Mouse (Mus musculus) hindbrain, embryonic 13.5 days (tissue): ENCODE measurements around the gene Cactin. TPM values are rescaled to one million over a fixed set of nuclear protein-coding genes. Genes with fewer than 3 reads are reported as not detected.

Experiments
- ATAC-seq: fragments of 200-750 bp; cut with Nextera tagmentation; 2 replicates; pipeline ENCODE4 v1.8.0; 2017; ENCODE audit warnings: moderate TSS enrichment; ENCODE audit not compliant: low FRiP score
- H3K27ac ChIP-seq: fragments of 300-500 bp; sonication (generic); 2 replicates; pipeline ENCODE4 v1.5.1; 2015; ENCODE audit warnings: inconsistent platforms, mild to moderate bottlenecking, moderate library complexity
- H3K27me3 ChIP-seq: fragments of 300-500 bp; sonication (generic); 2 replicates; pipeline ENCODE4 v1.6.1; 2015; ENCODE audit warnings: mild to moderate bottlenecking, inconsistent platforms
- H3K36me3 ChIP-seq: fragments of 300-500 bp; sonication (generic); 2 replicates; pipeline ENCODE4 v1.6.1; 2015; ENCODE audit warnings: mild to moderate bottlenecking, inconsistent platforms
- H3K4me1 ChIP-seq: fragments of 300-500 bp; sonication (generic); replicated peaks from 2 replicates; pipeline ENCODE4 v1.6.1; 2015; ENCODE audit warnings: inconsistent platforms
- H3K4me2 ChIP-seq: fragments of 300-500 bp; sonication (generic); 2 replicates; pipeline ENCODE4 v1.6.1; 2015; ENCODE audit warnings: inconsistent platforms, mild to moderate bottlenecking, moderate library complexity
- H3K4me3 ChIP-seq: fragments of 300-500 bp; sonication (generic); 2 replicates; pipeline ENCODE4 v1.5.1; 2015; ENCODE audit warnings: mild to moderate bottlenecking, inconsistent platforms
- H3K9ac ChIP-seq: fragments of 300-500 bp; sonication (generic); 2 replicates; pipeline ENCODE4 v1.6.1; 2015; ENCODE audit warnings: mild to moderate bottlenecking, inconsistent platforms
- H3K9me3 ChIP-seq: fragments of 300-500 bp; sonication (generic); 2 replicates; pipeline ENCODE4 v1.6.1; 2016; ENCODE audit warnings: inconsistent platforms
- WGBS: fragments of 180-500 bp; shearing (Covaris S2); methylation state at CpG from one replicate; pipeline ENCODE4 v1.1.7; 2015; 5-methylcytosine and 5-hydroxymethylcytosine counted together
- polyA plus RNA-seq: library from polyadenylated mRNA; unstranded; fragments of >200 nt; fragmentation: Nextera tagmentation; extraction: Ambion mirVana; gene quantifications from 2 replicates; pipeline ENCODE4 v1.2.1, GENCODE M21; 2015

Gene Cactin
- polyA plus RNA-seq, 1 experiment from 2014 or later = 33.5 TPM

DNA sequence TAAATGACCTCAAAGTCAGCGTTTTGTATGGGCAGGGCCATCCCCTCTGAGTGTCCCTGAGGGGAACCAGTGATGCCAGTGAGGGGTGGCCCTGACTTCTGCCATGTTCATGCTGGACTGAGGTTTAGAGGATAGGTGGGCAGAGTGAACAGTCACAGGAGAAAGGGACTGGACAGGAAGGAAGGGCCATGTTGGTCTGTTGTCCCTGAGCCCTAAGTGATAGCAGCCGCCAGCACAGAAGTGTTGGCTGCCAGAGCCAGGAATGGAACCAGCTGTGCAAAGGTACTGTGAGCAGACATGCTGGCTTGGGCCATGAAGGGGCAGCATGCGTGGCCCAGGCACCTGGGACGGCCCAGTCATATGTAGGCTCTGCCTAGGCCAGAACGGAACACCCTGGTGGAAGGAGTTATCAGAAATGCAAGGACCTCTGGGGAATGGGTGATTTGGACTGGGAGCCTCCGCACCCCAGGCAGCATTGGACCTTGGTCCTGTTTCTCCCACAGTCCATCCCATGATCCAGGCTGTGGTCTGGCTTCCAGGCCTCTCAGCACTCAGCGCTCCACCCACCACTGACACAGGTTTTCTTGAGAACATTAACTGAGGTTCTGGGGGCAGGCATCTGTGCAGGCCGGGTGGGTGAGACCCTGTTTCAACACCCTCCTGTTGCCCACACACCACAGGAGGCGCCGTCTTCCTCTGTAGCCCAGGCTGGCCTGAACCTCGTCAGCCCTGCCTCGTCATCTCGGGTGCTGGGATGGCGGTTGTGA is 21.1 kb upstream of the Cactin start:
- Histone ChIP-seq H3K9me3 (no peaks in the 10 kb centered on the region), H3K27me3 (no peaks in the 10 kb centered on the region), H3K36me3 (peaks cover 7% of the 10 kb centered on the region; the same call in 1 of the 2 replicates), H3K9ac (peak overlapping the region; percentile 43; the same call in 1 of the 2 replicates), H3K27ac (peak overlapping the region; percentile 8; the same call in 1 of the 2 replicates), H3K4me2 (no peak overlapping the region), H3K4me3 (no peak overlapping the region), H3K4me1 (peaks cover 72% of the 10 kb centered on the region)
- no peak for ATAC-seq
- WGBS = 90% methylated on average over 14 of the region's 14 CpGs

DNA sequence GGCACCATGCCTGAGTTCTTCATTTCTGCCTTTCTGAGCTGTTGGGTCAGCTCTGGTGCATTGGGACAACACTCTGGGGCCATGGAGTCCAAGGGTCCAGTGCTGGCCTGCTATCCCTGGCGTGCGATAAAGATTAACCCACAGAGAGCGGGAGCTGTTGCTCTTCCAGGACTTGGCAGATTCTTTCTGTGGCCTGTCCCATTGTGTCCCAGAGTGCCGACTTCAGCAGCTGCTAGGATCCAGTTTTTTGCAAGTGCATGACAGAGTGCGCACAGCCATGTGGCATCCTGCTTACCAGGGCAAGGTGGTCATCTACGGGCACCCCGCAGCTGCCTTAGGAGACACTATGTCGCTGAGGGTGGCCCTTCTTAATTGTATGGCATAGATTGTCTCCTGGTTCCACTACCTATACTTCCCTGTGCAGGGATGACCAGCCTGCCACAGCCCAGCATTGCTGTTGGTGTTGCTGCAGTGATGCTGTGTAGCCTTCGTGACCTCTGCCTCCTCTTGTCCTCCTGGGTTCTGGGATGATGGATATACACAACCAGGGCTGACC is 20.5 kb upstream of the Cactin start:
- Histone ChIP-seq H3K9ac (peak overlapping the region; percentile 43; the same call in 1 of the 2 replicates), H3K36me3 (peaks cover 9% of the 10 kb centered on the region; the same call in 1 of the 2 replicates), H3K4me2 (no peak overlapping the region), H3K9me3 (no peaks in the 10 kb centered on the region), H3K4me1 (peaks cover 66% of the 10 kb centered on the region), H3K27ac (peak overlapping the region; percentile 8; the same call in 1 of the 2 replicates), H3K4me3 (no peak overlapping the region), H3K27me3 (no peaks in the 10 kb centered on the region)
- no peak for ATAC-seq
- 80% methylated on average over 9 of the region's 9 CpGs for WGBS

DNA sequence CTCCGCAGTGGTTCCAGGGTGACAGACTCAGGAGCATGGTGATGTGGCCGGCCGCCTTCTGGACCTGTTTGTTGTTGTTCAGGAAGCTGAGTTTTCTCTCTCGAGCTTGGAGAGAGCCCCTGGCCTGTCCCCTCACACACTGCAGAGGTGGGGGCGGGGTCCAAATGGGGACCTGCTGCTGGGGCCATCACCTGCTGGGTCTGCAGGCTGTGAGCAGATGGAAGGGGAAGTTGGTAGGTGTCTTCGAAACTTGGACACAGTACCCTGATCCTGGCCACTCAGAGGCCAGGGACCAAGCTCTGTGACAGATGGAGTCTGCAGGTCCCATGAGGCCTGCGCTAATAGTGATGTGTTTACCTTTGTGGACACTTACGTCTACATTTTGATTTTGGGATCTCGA is 19.6 kb upstream of the Cactin start:
- Histone ChIP-seq H3K9me3 (no peaks in the 10 kb centered on the region), H3K27me3 (no peaks in the 10 kb centered on the region), H3K4me3 (no peak overlapping the region), H3K27ac (no peak overlapping the region), H3K36me3 (peaks cover 18% of the 10 kb centered on the region), H3K4me1 (peaks cover 58% of the 10 kb centered on the region), H3K4me2 (no peak overlapping the region), H3K9ac (no peak overlapping the region)
- WGBS = 85% methylated on average over 9 of the region's 9 CpGs
- ATAC-seq = no peak

DNA sequence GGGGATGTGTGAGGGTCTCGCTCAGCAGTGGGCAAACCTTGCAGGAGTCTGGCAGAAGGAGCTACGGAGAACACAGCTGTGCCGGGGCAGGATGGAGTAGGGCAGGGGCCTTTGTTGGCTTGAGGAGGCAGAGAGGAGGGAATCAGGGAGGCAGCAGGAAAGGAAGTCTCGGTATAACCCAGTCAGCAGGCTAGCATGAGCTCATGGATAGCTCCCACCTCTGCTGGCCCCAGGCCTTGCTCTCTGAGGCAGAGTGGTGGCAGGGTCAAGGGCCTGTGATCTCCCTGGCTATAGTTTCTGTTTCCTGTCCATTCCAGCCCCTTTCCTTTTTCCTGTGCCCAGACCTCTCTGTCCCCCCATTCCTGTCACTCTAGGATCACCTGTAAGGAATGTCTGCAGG is 18.6 kb upstream of the Cactin start:
- Histone ChIP-seq H3K36me3 (peaks cover 27% of the 10 kb centered on the region), H3K4me2 (no peak overlapping the region), H3K9ac (peak overlapping the region; percentile 35; the same call in 1 of the 2 replicates), H3K4me1 (peaks cover 51% of the 10 kb centered on the region), H3K4me3 (no peak overlapping the region), H3K27me3 (no peaks in the 10 kb centered on the region), H3K27ac (peak overlapping the region; percentile 55), H3K9me3 (no peaks in the 10 kb centered on the region)
- no peak for ATAC-seq
- WGBS = 68% methylated on average over 4 of the region's 4 CpGs

DNA sequence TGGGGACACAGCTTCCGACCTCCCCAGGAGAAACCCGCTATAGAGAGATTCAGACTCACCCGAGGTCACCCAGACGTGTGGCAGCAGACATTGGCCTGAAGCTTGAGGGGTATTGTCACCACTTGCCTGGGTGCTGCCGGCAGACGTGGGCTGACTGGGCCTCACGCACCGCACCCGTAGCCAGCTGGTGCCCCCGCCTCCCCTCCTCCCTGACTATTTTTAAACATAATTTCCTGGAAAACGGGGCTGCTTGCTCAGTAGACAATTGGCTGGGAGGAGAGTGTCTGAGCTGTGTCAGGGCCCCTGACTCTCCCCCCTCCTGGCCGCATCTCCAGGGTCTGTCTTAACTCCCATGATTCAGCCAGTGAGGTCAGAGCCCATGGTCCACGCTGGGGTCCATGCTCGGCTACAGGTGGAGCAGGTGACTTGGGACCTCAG is 18.1 kb upstream of the Cactin start:
- ATAC-seq = no peak
- WGBS = 75% methylated on average over 14 of the region's 14 CpGs
- no peaks in the 10 kb centered on the region for H3K27me3 ChIP-seq
- no peaks in the 10 kb centered on the region for H3K9me3 ChIP-seq
- H3K4me2 ChIP-seq = no peak overlapping the region
- H3K4me1 ChIP-seq = peaks cover 46% of the 10 kb centered on the region
- H3K36me3 ChIP-seq = peaks cover 32% of the 10 kb centered on the region
- peak overlapping the region; percentile 35; the same call in 1 of the 2 replicates for H3K9ac ChIP-seq
- H3K27ac ChIP-seq = peak overlapping the region; percentile 35; the same call in 1 of the 2 replicates
- no peak overlapping the region for H3K4me3 ChIP-seq

DNA sequence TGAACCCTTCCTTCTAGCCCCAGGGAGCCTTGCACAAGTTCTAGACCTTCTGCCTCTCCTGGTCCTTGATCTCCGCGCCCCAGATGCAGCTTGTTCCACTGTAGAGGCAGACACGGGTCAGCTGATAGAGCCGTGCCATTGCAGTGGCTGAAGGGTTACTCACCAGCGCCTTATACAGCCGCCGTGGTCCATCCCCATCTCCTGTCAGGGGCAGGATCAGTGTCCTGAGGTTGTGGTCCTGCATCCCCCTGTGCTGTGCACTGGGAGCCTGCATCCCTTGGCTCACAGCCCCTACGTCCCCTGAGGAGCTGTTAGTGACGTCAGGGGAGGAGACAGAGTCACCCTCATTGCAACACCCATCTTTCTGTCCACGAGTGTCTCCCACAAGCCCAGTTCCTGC is 17.6 kb upstream of the Cactin start:
- ATAC-seq = no peak
- 83% methylated on average over 10 of the region's 10 CpGs for WGBS
- H3K27ac ChIP-seq = 0 out of 2 replicates have a peak overlapping the region, but pooled peaks have one; percentile 35
- no peaks in the 10 kb centered on the region for H3K9me3 ChIP-seq
- no peak overlapping the region for H3K4me3 ChIP-seq
- no peak overlapping the region for H3K4me2 ChIP-seq
- peaks cover 34% of the 10 kb centered on the region for H3K36me3 ChIP-seq
- H3K9ac ChIP-seq = peak overlapping the region; percentile 19; the same call in 1 of the 2 replicates
- peaks cover 44% of the 10 kb centered on the region for H3K4me1 ChIP-seq
- H3K27me3 ChIP-seq = no peaks in the 10 kb centered on the region

DNA sequence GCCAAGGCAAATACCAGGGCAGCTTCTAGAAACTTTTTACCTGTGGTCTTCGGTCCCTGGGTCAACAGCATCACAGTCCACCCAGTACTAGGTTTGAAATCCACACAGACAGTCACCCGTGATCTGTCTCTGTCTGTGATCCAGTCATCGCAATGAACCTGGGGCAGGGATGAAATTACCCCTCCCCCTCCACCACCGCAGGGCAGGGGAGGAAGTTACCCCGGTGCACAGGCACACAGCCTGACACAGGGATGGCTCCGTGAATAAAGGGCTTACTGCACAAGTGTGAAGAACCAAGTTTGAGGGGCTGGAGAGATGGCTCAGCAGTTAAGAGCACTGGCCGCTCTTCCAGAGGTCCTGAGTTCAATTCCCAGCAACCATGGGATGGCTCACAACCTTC is 17.1 kb upstream of the Cactin start:
- ATAC-seq = no peak

DNA sequence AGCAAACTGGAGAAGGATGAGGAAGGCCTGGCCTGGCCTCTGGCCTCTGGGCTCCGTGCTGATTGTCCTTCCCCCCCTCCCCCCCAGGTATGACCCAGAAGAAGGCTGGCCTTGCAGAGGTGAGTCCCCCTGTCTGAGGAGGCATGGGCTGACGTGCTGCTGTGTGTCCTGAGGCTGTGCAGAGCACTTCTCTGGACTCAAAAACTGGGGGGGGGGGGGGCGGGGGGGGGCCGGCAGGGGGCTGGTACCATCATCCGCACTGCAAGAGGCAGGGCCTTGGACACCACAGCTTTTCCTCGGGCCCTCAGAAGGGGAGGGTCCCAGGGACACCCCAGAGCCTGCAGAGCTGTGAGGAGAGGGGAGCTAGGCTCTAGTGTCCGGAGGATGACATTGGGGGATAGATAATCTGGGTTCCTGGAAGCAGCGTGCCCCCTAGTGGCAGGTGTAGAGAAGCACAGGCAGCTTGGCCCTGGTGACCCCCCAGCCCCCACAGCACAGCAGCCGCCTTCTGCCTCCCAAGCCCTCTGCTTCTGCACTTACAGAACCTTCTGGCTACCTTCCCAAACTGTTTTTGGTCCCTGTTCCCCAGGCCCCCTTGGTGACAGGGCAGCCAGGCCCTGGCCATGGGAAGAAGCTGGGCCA is 16.2 kb upstream of the Cactin start:
- Histone ChIP-seq H3K27ac (no peak overlapping the region), H3K4me1 (peaks cover 39% of the 10 kb centered on the region), H3K4me2 (no peak overlapping the region), H3K36me3 (peaks cover 45% of the 10 kb centered on the region), H3K9me3 (no peaks in the 10 kb centered on the region), H3K9ac (no peak overlapping the region), H3K4me3 (no peak overlapping the region), H3K27me3 (no peaks in the 10 kb centered on the region)
- 27% methylated on average over 5 of the region's 9 CpGs for WGBS
- ATAC-seq = no peak

More for the DNA sequence above, 17.1 kb upstream of the Cactin start:
- no peak overlapping the region for H3K27ac ChIP-seq
- 83% methylated on average over 7 of the region's 7 CpGs for WGBS
- H3K9me3 ChIP-seq = no peaks in the 10 kb centered on the region
- no peak overlapping the region for H3K4me2 ChIP-seq
- no peaks in the 10 kb centered on the region for H3K27me3 ChIP-seq
- no peak overlapping the region for H3K9ac ChIP-seq
- no peak overlapping the region for H3K4me3 ChIP-seq
- peaks cover 35% of the 10 kb centered on the region for H3K36me3 ChIP-seq
- peaks cover 44% of the 10 kb centered on the region for H3K4me1 ChIP-seq

DNA sequence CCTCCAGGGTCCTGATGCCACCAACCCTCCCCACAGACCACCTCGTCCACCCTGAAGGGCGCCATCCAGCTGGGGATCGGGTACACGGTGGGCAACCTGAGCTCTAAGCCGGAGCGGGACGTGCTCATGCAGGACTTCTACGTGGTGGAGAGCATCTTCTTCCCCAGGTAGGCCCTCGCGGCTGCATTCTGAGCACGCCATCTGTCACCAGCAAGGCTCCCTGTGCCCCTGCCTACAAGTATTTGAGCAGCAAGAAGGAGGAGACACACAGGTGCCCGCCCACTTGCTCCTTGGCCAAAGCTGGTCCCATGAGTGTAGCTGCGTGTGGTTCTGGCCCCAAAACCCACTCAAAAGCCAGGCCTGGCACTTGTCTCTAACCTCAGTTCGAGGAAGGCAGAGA is 15.2 kb upstream of the Cactin start:
- Histone ChIP-seq H3K4me3 (no peak overlapping the region), H3K9ac (no peak overlapping the region), H3K9me3 (no peaks in the 10 kb centered on the region), H3K27me3 (no peaks in the 10 kb centered on the region), H3K36me3 (peaks cover 54% of the 10 kb centered on the region), H3K27ac (no peak overlapping the region), H3K4me1 (peaks cover 30% of the 10 kb centered on the region), H3K4me2 (no peak overlapping the region)
- ATAC-seq = no peak
- WGBS = 93% methylated on average over 14 of the region's 14 CpGs

DNA sequence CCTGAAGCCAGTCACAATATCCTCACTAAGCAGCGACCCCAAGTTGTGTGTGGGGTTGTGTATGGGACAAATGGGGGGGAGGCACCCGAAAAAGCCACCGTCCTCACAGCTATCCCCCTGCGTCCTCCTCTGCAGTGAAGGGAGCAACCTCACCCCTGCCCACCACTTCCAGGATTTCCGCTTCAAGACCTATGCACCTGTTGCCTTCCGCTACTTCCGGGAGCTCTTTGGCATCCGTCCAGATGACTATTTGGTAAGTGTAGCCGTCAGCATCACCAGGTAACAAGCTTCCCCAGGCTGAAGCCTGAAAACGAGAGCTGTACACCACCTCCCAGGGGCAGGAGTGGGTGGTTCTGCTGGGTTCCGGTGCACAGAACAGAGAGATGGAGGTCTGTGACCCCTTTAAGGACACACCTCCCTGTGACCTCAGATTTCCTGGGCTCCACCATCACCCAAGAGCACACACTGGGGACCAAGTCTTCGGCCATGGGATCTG is 14.7 kb upstream of the Cactin start:
- 93% methylated on average over 12 of the region's 12 CpGs for WGBS
- Histone ChIP-seq H3K9ac (no peak overlapping the region), H3K9me3 (no peaks in the 10 kb centered on the region), H3K27ac (no peak overlapping the region), H3K4me3 (no peak overlapping the region), H3K4me1 (peaks cover 26% of the 10 kb centered on the region), H3K4me2 (no peak overlapping the region), H3K27me3 (no peaks in the 10 kb centered on the region), H3K36me3 (peaks cover 60% of the 10 kb centered on the region)
- ATAC-seq = no peak

DNA sequence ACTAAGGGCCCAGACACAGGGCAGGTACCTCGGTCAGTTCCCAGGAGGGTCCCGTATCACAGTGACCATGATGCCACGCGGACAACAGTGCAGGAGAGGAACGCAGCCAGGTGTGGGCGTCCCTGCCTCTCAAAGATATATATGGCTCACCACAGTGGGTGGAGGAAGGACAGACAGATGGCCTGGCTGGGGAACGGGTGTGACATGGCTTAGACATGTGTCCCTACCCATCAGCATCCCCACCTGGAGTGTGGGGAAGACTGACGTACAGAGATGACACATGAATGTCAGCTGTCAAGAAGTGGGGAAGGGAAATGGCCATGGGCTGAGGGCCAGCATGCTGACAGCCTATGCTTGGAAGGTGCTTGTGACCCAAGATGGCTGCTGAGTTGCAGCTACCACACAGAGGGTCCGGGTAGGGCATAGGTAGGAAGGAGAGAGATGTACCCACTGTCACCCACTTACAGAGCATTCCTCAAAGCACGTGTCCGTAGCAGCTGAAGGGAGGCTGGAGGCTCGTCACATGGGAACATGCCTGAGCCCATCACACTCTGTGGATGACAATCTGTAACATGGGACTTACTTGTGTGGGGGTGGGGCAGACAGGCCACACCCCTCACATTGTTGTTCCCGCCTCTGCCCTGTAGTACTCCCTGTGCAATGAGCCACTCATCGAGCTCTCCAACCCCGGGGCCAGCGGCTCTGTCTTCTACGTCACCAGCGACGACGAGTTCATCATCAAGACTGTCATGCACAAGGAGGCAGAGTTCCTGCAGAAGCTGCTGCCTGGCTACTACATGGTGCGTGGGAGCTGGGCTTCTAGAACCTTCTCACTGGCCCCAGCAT is 13.8 kb upstream of the Cactin start:
- ATAC-seq = no peak
- H3K9me3 ChIP-seq = no peaks in the 10 kb centered on the region
- 93% methylated on average over 21 of the region's 21 CpGs for WGBS
- peaks cover 18% of the 10 kb centered on the region for H3K4me1 ChIP-seq
- no peaks in the 10 kb centered on the region for H3K27me3 ChIP-seq
- H3K36me3 ChIP-seq = peaks cover 68% of the 10 kb centered on the region
- H3K9ac ChIP-seq = no peak overlapping the region
- no peak overlapping the region for H3K4me2 ChIP-seq
- no peak overlapping the region for H3K4me3 ChIP-seq
- H3K27ac ChIP-seq = no peak overlapping the region
